Mouse (Mus musculus) neural tube, embryonic 14.5 days (tissue): Measurements from ENCODE around the gene Gm6169. TPM values are rescaled to one million over a fixed set of nuclear protein-coding genes. Genes with fewer than 3 reads are reported as not detected.
A peak's percentile ranks its signal among the peaks of the same experiment; 100 is the strongest.
"Not testable (repeated sequence)": the region's sequence is repeated elsewhere in the genome, so short reads cannot be mapped to it uniquely, and the experiment has no call there.

Source experiments
- ATAC-seq: fragments of 200-750 bp; cut with Nextera tagmentation; 2 replicates; pipeline ENCODE4 v1.8.0; 2017; ENCODE audit warnings: low read depth, mild to moderate bottlenecking, moderate TSS enrichment, moderate library complexity
- H3K27ac ChIP-seq: fragments of 300-500 bp; sonication (generic); 2 replicates; pipeline ENCODE4 v1.5.1; 2014; ENCODE audit warnings: low read depth, mild to moderate bottlenecking, control low read depth, low read length, moderate library complexity, mixed read lengths
- H3K27me3 ChIP-seq: fragments of 300-500 bp; sonication (generic); 2 replicates; pipeline ENCODE4 v1.6.1; 2014; ENCODE audit warnings: low read length; ENCODE audit not compliant: control insufficient read depth, insufficient read depth
- H3K36me3 ChIP-seq: fragments of 300-500 bp; sonication (generic); 2 replicates; pipeline ENCODE4 v1.6.1; 2014; ENCODE audit warnings: low read length, mixed read lengths; ENCODE audit not compliant: control insufficient read depth, insufficient read depth
- H3K4me1 ChIP-seq: fragments of 300-500 bp; sonication (generic); 2 replicates; pipeline ENCODE4 v1.6.1; 2014; ENCODE audit warnings: low read length; ENCODE audit not compliant: control insufficient read depth, insufficient read depth
- H3K4me2 ChIP-seq: fragments of 300-500 bp; sonication (generic); 2 replicates; pipeline ENCODE4 v1.6.1; 2014; ENCODE audit warnings: mild to moderate bottlenecking, low read depth, low read length, control low read depth
- H3K4me3 ChIP-seq: fragments of 300-500 bp; sonication (generic); 2 replicates; pipeline ENCODE4 v1.5.1; 2014; ENCODE audit warnings: low read depth, low read length, control low read depth, mixed read lengths
- H3K9ac ChIP-seq: fragments of 300-500 bp; sonication (generic); replicated peaks from 2 replicates; pipeline ENCODE4 v1.6.1; 2014; ENCODE audit warnings: low read depth, mild to moderate bottlenecking, control low read depth, low read length, mixed read lengths
- H3K9me3 ChIP-seq: fragments of 300-500 bp; sonication (generic); 2 replicates; pipeline ENCODE4 v1.6.1; 2016; ENCODE audit warnings: low read length; ENCODE audit not compliant: control insufficient read depth
- WGBS: fragments of 180-500 bp; shearing (Covaris S2); extraction: QIAGEN DNeasy Blood & Tissue Kit; methylation state at CpG from one replicate; pipeline ENCODE4 v1.1.7; 2014; 5-methylcytosine and 5-hydroxymethylcytosine counted together
- polyA plus RNA-seq: library from polyadenylated mRNA; unstranded; fragments of >200 nt; fragmentation: Nextera tagmentation; extraction: Ambion mirVana; gene quantifications from 2 replicates; pipeline ENCODE4 v1.2.1, GENCODE M21; 2014

Gene Gm6169
- 0.37 and 0.67 TPM in 2 replicates for polyA plus RNA-seq

GRCm38 (mm10) chr13:97099187-97099852 lies at the start of gene Gm6169:
Gm6169 (minus strand) TSS chr13:97099237.
- Histone ChIP-seq H3K4me3 (no peak within 1 kb of the TSS), H3K9ac (no peak within 1 kb of the TSS), H3K4me2 (no peak within 1 kb of the TSS), H3K27me3 (no peaks in the 10 kb centered on the region), H3K4me1 (no peaks in the 10 kb centered on the region), H3K9me3 (no peaks in the 10 kb centered on the region), H3K36me3 (peaks cover 10% of the 10 kb centered on the region; the same call in 1 of the 2 replicates), H3K27ac (no peak within 1 kb of the TSS)
- 0 out of 2 replicates have a peak, but pooled peaks have one; percentile 24 for ATAC-seq
- 78% methylated on average over 22 of the region's 22 CpGs for WGBS

GRCm38 (mm10) chr13:97145834-97146233 lies 46.8 kb upstream of the Gm6169 start:
- 62% methylated on average over 4 of the region's 4 CpGs for WGBS
- ATAC-seq, result no peak
- Histone ChIP-seq H3K36me3 (peaks cover 41% of the 10 kb centered on the region), H3K27me3 (no peaks in the 10 kb centered on the region), H3K4me3 (no peak overlapping the region), H3K4me1 (no peaks in the 10 kb centered on the region), H3K9ac (no peak overlapping the region), H3K27ac (no peak overlapping the region), H3K4me2 (no peak overlapping the region), H3K9me3 (no peaks in the 10 kb centered on the region)

- Histone ChIP-seq H3K36me3 (peaks cover 21% of the 10 kb centered on the region), H3K9ac (no peak overlapping the region), H3K4me2 (no peak overlapping the region), H3K4me3 (no peak overlapping the region), H3K4me1 (peaks cover 6% of the 10 kb centered on the region; the same call in 1 of the 2 replicates), H3K27me3 (no peaks in the 10 kb centered on the region), H3K9me3 (no peaks in the 10 kb centered on the region), H3K27ac (no peak overlapping the region)
- 92% methylated on average over 7 of the region's 7 CpGs for WGBS
- ATAC-seq, result no peak
Measured at GRCm38 (mm10) chr13:97142321-97142720, 43.3 kb upstream of the Gm6169 start.

- Histone ChIP-seq H3K36me3 (peaks cover 14% of the 10 kb centered on the region; the same call in 1 of the 2 replicates), H3K4me2 (peak overlapping the region; percentile 54), H3K9ac (peak overlapping the region; percentile 81), H3K4me3 (peak overlapping the region; percentile 86), H3K27ac (peak overlapping the region; percentile 88)
- H3K27me3 ChIP-seq, H3K9me3 ChIP-seq, H3K4me1 ChIP-seq, ATAC-seq: not testable (repeated sequence)
- WGBS, result 32% methylated on average over 8 of the region's 8 CpGs
Measured at GRCm38 (mm10) chr13:97138404-97138931, 39.4 kb upstream of the Gm6169 start.

GRCm38 (mm10) chr13:97137466-97138400 lies 38.7 kb upstream of the Gm6169 start, which contains the start of the genes Gfm2 and Nsa2:
Gfm2 (plus strand) TSS chr13:97137937.
Nsa2 (minus strand) TSS chr13:97137937.
- peaks cover 6% of the 10 kb centered on the region; the same call in 1 of the 2 replicates for H3K4me1 ChIP-seq
- peak; percentile 98 for ATAC-seq
- peak within 1 kb of the TSS; percentile 80 for H3K4me2 ChIP-seq
- under 1% methylated on average over 57 of the region's 57 CpGs for WGBS
- peak within 1 kb of the TSS; percentile 86 for H3K4me3 ChIP-seq
- H3K9me3 ChIP-seq, result no peaks in the 10 kb centered on the region
- peaks cover 11% of the 10 kb centered on the region; the same call in 1 of the 2 replicates for H3K36me3 ChIP-seq
- peak within 1 kb of the TSS; percentile 88 for H3K27ac ChIP-seq
- H3K9ac ChIP-seq, result peak within 1 kb of the TSS; percentile 81
- H3K27me3 ChIP-seq, result no peaks in the 10 kb centered on the region

- not testable (repeated sequence) for H3K27me3 ChIP-seq, H3K4me1 ChIP-seq, H3K27ac ChIP-seq, H3K9me3 ChIP-seq, ATAC-seq, H3K4me2 ChIP-seq, H3K4me3 ChIP-seq, H3K9ac ChIP-seq
- no CpG with 5 or more reads among the region's 2 CpGs for WGBS
- peaks cover 26% of the 10 kb centered on the region for H3K36me3 ChIP-seq
Measured at GRCm38 (mm10) chr13:97130413-97130812, 31.4 kb upstream of the Gm6169 start.

GRCm38 (mm10) chr13:97129654-97130053 lies 30.6 kb upstream of the Gm6169 start:
- not testable (repeated sequence) for H3K4me3 ChIP-seq, H3K4me1 ChIP-seq, ATAC-seq, H3K9me3 ChIP-seq, H3K27ac ChIP-seq, H3K27me3 ChIP-seq, H3K4me2 ChIP-seq, H3K9ac ChIP-seq
- peaks cover 23% of the 10 kb centered on the region for H3K36me3 ChIP-seq
- WGBS, result 93% methylated on average over 2 of the region's 4 CpGs

- H3K9me3 ChIP-seq, result no peaks in the 10 kb centered on the region
- no peaks in the 10 kb centered on the region for H3K4me1 ChIP-seq
- H3K4me2 ChIP-seq, result no peak overlapping the region
- WGBS, result 83% methylated on average over 3 of the region's 3 CpGs
- H3K4me3 ChIP-seq, result no peak overlapping the region
- no peaks in the 10 kb centered on the region for H3K27me3 ChIP-seq
- H3K36me3 ChIP-seq, result peaks cover 35% of the 10 kb centered on the region
- no peak overlapping the region for H3K27ac ChIP-seq
- H3K9ac ChIP-seq, result no peak overlapping the region
- ATAC-seq, result no peak
Measured at GRCm38 (mm10) chr13:97121341-97121740, 22.3 kb upstream of the Gm6169 start.
